Mouse (Mus musculus) monocyte, adult 2 months (primary cell): ENCODE data around the gene Cbr4.
A peak's percentile ranks its signal among the peaks of the same experiment; 100 is the strongest.

Source experiments
- DNase-seq, 2 experiments: peaks; one replicate each; pipeline ENCODE4 v3.0.0; 2022; ENCODE audit warnings: low spot score in 2 of 2, low read depth in 1 of 2

The Cbr4 gene

GRCm38 (mm10) chr8:61486923-61487529, 508 bp upstream of the Cbr4 start:
- no peak for DNase-seq

DNA sequence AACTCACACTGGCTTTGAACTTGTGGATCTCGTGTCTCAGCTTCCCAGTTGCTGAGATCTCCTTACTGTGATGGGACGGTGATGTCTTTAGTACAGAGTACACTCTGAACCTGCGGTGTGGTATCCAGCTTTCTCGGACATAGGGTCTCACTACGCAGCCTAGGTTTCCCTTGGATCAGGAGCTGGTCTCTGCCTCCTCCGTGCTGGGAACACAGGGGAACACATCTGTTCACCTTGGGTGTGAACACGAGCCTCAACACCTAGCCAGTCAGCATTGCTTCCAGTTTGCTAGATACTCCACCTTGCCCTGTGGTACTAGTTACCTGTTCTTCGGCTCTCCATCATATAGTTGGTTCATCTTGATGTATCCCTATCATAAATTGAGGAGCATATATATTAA, 1.1 kb downstream of the Cbr4 start:
- no peak for DNase-seq

- DNase-seq: no peak
Measured at GRCm38 (mm10) chr8:61497110-61497509, 9.6 kb downstream of the Cbr4 start.

- DNase-seq: no peak
Measured at GRCm38 (mm10) chr8:61499035-61499434, 11.5 kb downstream of the Cbr4 start.

- no peak for DNase-seq
Measured at GRCm38 (mm10) chr8:61500914-61501313, 13.4 kb downstream of the Cbr4 start.

DNA sequence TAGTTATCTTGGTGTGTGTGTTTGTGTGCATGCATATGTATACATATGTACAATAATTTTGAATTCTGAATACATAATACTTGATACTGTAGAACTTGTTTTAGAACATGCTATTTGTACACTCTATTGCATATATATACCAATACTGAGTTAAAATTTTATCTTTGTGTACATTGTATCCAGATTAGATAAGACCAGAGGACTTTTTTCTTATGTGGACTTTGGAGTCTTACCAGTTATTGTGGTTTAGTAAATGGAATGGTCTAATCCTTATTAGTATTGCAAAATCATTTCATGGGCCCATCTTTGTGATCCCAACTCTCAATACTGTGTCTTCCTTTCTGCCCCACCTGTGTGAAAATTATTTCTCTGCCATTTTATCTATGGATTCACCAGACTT, 14.7 kb downstream of the Cbr4 start:
- DNase-seq: no peak

DNA sequence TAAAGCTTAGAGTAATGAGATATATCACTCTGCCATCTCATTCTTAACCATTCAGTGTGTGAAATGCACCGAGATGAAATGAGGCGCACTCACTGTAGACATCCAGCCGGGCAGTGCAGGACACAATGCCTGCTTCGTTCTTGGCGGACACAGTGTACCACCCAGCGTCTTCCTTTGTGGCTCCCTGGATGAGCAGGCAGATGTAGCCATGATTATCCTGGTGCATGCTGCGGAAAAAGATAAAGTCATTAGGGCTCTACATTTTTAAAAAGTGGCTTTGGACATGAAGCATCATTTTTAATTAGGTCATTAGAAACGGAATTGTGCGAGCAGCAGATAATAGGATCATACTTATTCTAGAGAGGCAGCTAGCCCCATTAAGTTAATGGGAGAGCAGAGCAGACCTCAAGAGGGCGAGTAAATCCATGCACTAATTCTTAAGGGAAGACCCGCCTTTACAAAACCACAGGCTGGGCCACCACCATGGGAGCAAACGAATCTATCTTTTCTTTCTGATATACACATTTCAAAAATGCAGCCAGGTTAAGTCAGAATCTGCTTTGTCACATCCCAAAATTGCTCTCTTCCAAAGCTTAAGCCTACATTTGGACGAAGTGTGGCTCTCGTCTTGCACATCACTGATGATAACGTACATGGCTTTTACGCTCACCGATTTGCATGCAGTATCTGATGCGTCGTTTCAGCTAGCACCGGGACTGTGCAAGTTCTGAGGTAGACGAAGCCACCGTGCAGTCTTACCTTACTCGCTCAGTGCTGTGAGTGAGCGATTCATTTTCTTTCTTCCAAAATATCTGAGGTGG, 27.8 kb downstream of the Cbr4 start:
- no peak for DNase-seq

- DNase-seq: peak in 1 of 2 experiments; percentile 46
Measured at GRCm38 (mm10) chr8:61515931-61516744, 28.6 kb downstream of the Cbr4 start.

DNA sequence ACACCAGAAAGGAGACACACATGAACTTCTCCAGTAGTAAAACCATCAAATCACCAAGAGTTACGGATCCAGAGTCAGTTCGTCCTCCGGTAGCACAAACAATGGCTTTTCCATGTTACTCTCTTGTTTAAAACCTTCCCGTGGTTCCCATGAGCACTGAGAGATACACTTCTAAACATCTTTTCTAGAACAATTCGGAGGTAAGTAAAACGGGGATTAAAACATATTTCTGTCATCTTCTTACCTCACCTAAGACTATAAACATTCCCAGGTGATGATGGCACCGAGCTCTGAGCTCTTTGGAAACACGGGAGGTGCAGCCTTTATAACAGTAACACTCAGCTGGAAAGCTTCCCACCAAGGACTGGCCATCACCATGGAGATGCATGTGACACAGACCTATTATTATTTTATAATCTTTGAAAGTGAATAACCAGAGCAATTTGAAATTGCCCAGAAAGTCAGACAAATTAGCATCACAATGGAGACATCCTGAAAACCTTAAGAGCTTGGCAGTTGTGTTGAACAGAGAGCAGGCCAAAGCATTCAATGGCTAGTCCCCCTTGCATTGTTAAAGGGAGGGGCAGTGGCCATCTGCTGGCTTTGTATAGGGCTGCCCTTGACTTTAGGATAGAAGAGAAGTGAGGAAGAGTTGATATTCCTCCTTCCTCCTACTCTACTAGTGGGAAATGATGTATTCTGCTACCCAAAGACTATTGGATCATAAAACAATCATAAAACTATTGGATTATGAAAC, 29.4 kb downstream of the Cbr4 start:
- DNase-seq: no peak

DNA sequence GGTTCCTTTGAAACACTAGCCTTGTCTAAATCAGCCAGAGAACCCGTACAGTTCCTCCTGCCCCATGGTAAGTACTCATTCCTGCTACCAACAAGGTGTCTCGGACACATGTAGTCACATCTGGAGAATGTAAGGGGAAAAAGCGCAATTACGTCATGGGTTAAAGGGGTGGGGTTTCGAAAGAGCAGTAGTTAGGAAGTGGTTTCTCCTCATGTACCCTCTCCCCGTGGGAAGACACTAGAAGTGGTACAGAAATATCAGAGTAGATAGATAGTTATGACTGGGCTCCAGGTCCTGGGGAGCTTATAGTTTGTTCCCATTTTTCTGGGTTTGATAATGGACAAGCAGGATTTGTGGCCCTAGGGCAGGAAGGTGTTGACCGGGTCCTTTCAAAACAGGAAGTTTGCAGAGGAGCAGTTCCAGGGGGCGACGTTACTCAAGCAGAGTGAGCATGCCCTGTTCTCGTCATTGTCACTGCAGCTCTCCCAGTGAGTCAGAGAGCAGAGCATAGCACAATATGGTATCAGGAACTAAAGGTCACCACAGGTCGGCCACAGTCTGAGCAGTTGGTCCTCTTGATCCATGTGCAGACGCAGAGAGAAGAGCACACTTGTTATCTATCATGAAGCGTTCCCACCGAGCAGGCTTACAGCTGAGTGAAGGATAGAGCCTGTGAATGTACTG, 30.1 kb downstream of the Cbr4 start:
- DNase-seq: peak; percentile 14 to 27

GRCm38 (mm10) chr8:61522132-61522531, 34.6 kb downstream of the Cbr4 start:
- no peak for DNase-seq

DNA sequence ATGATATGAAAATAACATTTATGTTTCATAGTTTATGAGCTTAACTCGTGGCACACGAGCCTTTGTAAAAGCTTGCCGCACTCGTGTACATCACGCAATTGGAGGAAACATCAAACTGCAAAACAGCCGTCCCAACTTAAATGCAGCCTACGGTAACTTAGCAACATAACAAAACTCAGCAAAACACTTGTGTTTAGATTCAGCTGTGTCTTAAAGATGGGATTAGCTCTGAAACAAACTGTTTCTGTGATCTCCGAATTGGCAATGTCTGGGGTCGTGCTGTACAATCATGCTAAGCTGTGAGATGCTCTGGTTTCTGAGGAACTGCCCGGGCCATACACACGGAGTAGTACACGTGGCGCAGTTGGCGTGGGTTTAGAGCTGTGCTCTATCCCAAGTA, 39.5 kb downstream of the Cbr4 start:
- DNase-seq: no peak

- no peak for DNase-seq
Measured at GRCm38 (mm10) chr8:61528197-61528596, 40.7 kb downstream of the Cbr4 start.

- no peak for DNase-seq
Measured at GRCm38 (mm10) chr8:61528642-61529041, 41.1 kb downstream of the Cbr4 start.

DNA sequence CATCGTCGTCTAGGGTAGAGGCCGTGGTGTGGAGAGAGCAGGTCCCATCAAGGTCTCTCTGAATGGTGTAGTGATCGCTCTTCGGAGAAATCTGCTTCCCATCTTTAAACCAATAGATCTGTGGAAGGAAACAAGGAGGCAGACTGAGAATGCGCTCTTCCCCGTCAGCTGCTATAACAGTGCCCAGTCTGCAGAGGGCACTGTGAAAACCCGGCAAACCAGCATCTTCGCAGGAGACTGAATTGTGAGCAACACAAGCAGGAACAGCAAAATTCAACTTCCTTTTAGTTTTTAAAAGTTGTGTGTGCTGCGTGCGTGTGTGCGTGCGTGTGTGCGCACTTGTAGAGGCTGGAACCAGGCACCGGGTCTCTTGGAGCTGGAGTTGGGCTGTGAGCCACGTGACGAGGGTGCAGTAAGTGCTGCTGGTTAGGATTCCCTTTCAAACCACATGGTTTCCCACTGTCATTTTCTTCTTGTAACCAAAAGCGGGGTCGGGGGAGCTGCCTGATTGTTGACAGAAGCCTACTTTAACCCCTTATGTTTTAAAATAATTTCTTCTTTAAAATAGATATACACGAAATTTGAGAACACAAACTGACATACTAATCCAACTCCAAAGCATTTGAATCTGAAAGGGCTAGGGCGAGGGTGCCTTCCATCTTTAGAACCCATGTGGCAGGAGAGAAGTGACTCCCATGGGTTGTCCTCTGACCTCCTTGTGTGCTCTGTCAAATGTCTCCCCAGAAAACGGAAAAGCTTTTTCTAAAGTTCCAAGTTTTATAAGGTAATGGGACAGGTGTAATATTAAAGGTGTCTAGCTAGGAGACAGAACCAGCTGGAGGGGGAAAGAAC, 44.6 kb downstream of the Cbr4 start:
- DNase-seq: no peak

- no peak for DNase-seq
Measured at GRCm38 (mm10) chr8:61532831-61533230, 45.3 kb downstream of the Cbr4 start.

DNA sequence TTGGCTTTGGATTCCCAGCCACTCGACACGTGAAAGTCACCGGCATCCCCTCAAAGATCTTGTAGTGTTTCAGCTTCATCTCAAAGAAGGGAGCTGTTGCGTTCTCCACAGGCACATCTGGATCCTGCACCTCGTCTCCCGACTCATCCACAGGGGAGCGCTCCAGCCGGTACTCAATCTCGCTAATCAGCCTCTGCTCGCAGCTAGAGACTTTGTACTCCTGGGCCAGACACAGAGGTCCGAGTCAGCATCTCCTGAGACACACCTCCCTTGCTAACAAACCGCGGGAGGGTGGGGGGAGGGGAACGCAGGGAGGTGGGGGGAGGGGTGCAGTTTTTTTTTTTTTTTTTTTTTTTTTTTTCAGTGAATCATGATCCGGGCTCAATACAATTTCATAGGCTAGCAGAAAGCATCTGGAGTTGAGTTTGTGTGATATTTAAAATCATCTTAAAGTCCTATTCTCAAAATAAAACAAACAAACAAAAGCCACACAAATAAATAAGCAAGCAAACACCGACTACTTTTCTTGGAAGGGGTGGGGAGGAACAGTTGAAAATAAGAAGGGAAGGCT, 45.9 kb downstream of the Cbr4 start:
- no peak for DNase-seq

- no peak for DNase-seq
Measured at GRCm38 (mm10) chr8:61535472-61535871, 47.9 kb downstream of the Cbr4 start.

DNA sequence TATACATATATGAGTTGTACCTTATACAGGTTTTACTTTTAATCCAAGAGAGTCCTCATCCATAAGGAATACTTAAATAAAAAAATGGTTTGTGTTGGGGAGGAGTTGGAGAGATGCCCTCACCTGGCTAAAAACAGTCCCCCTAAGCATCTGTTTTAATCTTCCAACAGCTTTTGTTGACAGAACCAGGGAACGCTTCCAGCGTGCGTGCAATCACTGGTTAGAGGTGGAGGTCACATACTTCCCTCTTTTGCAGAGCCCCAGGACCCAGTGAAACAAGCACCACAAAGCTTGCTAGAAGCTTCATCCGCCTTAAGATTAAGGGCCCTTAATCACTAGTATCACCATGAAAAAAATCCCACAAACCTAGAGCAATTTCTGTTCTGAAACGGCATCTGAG, 49.9 kb downstream of the Cbr4 start:
- DNase-seq: no peak
